Mouse (Mus musculus) liver, embryonic 14.5 days (tissue): ENCODE measurements around the gene Scp2.

Experiments
- CTCF ChIP-seq: IDR thresholded peaks from 2 replicates; pipeline ENCODE4 v1.5.1; 2016; ENCODE audit warnings: antibody characterized with exemption, low read depth, control low read depth
- EP300 ChIP-seq: IDR thresholded peaks from 2 replicates; pipeline ENCODE4 v1.6.1; 2016; ENCODE audit warnings: antibody characterized with exemption, low read depth

GRCm38 (mm10) chr4:108109728-108110127, 35.1 kb downstream of the Scp2 start:
- TF ChIP-seq CTCF (no peak), EP300 (no peak)
